Mouse (Mus musculus): ENCODE measurements around the gene Ptprt.

Gene Ptprt

GRCm38 (mm10) chr2:162409245-162409644, 251.7 kb downstream of the Ptprt start:
- no peak for DNase-seq (ENCODE audit: low spot score)

DNA sequence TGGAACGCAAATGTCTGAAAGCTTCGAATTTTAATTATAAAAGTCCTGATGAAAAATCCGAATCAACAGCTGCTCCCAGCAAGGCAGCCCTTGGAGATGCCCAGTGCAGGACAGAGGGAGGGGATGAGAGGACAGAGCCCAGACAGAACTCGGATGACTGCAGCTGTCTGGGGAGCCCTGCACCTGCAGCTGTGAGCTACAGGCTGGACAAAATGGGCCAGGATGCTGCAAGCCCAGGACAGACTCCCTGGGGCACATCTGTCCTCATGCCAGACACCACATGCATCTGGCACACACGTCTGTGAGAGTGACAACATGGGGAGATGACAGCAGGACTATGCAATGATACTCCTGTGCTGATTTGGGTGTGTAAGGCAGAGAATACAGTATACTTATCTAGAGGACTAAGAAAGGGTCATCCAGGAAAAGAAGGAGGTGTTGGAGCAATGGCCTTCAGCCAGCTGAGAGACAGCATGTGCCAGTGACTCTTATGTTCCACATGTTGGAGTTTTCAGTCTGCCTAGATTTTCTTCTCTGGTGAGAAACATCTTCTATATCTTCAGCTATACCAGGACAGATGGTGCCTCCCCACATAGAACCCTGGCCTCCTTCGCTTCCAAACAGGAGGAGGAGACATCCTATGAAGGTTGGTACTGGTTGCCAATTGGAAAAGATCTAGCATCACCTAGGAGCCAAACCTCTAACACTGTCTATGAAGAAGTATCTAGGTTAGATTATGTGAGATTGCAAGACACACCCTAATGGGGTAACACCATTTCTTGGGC, 259.4 kb downstream of the Ptprt start:
- no peak for DNase-seq (ENCODE audit: low spot score)

GRCm38 (mm10) chr2:162394601-162395000, 266.3 kb downstream of the Ptprt start:
- no peak for DNase-seq (ENCODE audit: low spot score)

- no peak for DNase-seq (ENCODE audit: low spot score)
Observed at GRCm38 (mm10) chr2:162391834-162392233, 269.1 kb downstream of the Ptprt start.

GRCm38 (mm10) chr2:162377309-162377708, 283.6 kb downstream of the Ptprt start:
- DNase-seq (ENCODE audit: low spot score), result no peak

DNA sequence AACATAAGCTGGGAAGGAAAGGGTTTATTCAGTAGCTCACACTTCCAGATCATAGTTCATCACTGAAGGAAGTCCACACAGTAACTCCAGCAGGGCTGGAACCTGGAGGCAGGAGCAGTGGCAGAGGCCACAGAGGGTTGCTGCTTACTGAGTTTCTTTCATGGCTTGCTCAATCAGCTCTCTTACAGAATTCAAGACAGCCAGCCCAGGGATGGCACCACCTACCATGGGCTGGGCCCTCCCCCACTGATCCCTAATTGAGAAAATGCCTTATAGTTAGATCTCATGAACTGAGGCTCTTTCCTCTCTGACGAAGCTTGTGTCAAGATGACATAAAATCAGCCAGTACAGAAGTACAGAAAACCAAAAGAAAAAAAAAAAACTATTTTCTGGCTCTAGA, 311.9 kb downstream of the Ptprt start:
- no peak for DNase-seq (ENCODE audit: low spot score)

GRCm38 (mm10) chr2:162341846-162342245, 319.1 kb downstream of the Ptprt start:
- no peak for DNase-seq (ENCODE audit: low spot score)

GRCm38 (mm10) chr2:162340231-162340630, 320.7 kb downstream of the Ptprt start:
- DNase-seq (ENCODE audit: low spot score), result no peak

GRCm38 (mm10) chr2:162332066-162332683, 328.8 kb downstream of the Ptprt start:
- no peak for DNase-seq (ENCODE audit: low spot score)

- DNase-seq (ENCODE audit: low spot score), result no peak
Observed at GRCm38 (mm10) chr2:162329430-162329829, 331.5 kb downstream of the Ptprt start.

DNA sequence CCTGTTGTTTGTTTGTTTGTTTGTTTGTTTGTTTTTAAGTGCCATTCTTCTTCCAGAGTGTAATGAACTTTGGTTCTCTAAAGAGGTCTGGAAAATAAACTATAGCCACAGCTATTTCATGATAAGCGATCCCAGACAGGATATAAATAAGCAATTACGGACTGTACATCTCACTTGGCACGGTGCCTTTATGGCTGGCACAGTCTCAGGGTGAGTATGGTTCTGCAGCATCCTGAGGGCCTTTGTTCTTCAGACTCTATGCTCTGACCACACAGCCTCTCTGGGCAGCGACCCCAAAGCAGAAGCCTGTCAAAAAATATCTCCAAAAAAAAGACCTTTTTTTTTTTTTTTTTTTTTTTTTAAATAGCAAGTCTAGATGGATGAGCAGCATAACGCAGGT, 338.5 kb downstream of the Ptprt start:
- no peak for DNase-seq (ENCODE audit: low spot score)

DNA sequence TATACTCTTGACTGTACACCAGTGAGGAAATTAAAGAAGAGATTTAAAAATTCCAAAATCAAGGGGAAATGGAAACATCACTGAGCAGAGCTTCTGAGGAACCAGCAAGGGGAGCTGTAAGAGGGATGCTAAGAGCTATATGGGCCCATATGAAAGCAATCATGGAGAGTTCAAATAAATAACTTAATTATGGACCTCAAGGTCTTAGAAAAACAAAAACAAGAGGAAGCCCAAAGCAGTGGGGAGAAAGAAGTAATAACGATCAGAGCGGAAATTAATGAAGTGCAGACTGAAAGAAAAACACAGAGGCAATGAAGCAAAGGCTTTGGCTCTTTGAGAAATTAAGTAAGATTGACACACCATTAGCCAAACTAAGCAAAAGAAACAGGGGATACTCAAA, 353.0 kb downstream of the Ptprt start:
- DNase-seq (ENCODE audit: low spot score), result no peak

DNA sequence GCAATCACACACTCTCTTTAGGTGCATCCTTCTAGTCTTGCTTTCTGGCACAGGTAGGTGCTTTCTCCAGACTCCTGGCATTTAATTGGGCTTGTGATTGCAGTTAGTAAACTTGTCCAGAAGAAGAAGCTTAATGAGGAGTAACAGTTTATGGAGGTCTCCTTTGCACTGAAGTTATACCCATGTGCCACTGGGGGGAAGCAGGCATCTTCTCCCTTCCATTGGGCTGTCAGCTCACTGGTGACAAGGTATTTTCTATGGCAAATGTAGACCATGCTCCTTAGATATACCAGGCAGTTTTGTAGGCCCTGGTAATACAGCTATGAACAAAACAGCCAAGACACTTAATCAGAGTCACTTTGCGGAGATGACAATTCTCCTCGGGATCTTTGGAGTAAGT, 366.9 kb downstream of the Ptprt start:
- no peak for DNase-seq (ENCODE audit: low spot score)

GRCm38 (mm10) chr2:162282606-162283005, 378.3 kb downstream of the Ptprt start:
- no peak for DNase-seq (ENCODE audit: low spot score)

- no peak for DNase-seq (ENCODE audit: low spot score)
Observed at GRCm38 (mm10) chr2:162282121-162282520, 378.8 kb downstream of the Ptprt start.

GRCm38 (mm10) chr2:162273826-162274225, 387.1 kb downstream of the Ptprt start:
- DNase-seq (ENCODE audit: low spot score), result no peak

GRCm38 (mm10) chr2:162251272-162251671, 409.7 kb downstream of the Ptprt start:
- DNase-seq (ENCODE audit: low spot score), result no peak

- DNase-seq (ENCODE audit: low spot score), result no peak
Observed at GRCm38 (mm10) chr2:162248296-162248695, 412.7 kb downstream of the Ptprt start.

DNA sequence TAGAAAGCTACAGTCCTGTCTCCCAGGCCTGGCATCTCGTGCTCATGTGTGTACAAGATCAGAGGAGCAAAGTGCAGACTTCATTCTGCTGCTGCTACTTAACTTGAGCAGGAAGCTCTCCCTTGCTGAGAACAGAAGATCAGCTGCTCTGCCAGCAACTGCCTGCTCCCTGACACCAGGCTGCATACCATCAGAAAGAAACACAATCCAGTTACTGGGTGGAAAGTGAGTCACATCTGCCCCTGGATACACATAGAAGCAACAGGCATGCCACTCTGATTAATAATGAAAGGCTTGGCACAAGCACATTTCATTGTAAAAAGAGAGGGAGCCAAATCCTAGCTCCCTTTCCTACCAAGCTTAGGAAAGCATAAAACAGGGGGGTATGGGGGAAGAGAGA, 438.5 kb downstream of the Ptprt start:
- DNase-seq (ENCODE audit: low spot score), result no peak

DNA sequence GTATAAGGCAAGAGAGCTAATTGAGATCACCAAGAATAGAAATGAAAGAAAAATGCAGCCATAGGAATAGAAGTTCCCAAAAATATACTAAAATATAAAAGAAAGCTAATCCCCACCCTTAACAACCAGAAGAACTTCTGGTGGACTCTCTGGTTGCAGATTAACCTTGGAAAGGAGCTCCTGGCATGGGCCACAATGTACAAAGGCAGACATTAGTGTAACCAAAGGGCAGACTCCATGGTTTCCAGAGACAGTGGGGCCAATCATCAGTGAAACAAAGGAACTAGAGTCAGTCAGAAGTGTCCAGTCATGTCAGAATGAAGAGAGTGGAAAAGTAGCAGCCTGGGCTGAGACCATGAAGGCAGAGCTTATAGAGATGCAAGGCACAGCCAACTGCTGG, 440.4 kb downstream of the Ptprt start:
- no peak for DNase-seq (ENCODE audit: low spot score)

DNA sequence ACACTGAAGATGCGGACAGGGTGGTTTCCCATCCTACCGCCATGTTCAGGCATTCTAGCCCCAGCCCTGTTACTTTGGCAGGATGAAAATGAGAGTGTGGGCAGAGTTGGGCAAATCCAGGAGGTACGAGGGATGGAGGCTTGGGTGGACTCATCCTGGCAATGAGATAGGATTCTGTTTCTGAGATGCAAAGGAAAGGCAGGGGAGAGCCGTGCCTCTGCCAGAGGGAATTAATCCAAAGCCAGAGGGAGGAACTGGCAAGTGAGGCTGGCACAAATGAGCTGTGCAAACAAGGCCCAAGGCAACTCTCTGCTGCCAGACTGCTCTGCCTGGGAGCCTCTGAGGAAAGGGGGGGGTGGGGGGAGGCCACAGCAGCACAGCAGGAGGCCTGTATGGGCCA, 441.4 kb downstream of the Ptprt start:
- DNase-seq (ENCODE audit: low spot score), result no peak

DNA sequence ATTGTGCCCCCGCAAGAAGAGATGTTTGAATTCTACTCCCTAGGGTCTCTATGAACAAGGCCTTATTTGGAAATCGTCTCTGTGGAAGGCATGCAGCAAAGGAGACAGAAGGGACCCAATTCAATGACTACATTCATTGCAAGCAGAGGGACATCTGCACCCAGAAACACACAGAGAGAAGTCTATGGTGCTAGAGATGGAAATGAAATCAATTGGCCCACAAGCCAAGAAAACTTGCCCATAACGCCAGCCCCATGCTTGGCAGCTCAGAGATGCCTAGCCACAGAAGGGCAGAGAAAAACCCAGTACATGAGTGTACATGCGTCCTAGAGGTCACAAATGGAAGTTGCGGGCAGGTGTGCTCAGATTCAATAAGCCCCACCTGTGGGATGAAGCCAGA, 443.1 kb downstream of the Ptprt start:
- no peak for DNase-seq (ENCODE audit: low spot score)

GRCm38 (mm10) chr2:162212397-162212796, 448.6 kb downstream of the Ptprt start:
- DNase-seq (ENCODE audit: low spot score), result no peak

- DNase-seq (ENCODE audit: low spot score), result no peak
Observed at GRCm38 (mm10) chr2:162210564-162210963, 450.4 kb downstream of the Ptprt start.

Data from yolk sac, embryonic 10.5 days (tissue).